Mouse (Mus musculus) kidney, postnatal 0 days (tissue): Measurements from ENCODE around the gene Ccdc88c. TPM values are rescaled to one million over a fixed set of nuclear protein-coding genes. Genes with fewer than 3 reads are reported as not detected.

Experiments
- ATAC-seq: fragments of 200-750 bp; cut with Nextera tagmentation; replicated peaks from 2 replicates; pipeline ENCODE4 v1.8.0; 2017; ENCODE audit warnings: low read depth, moderate number of reproducible peaks, moderate TSS enrichment, moderate library complexity; ENCODE audit not compliant: low FRiP score
- DNase-seq: peaks from one replicate; pipeline ENCODE4 v3.0.0-alpha.2; 2016; ENCODE audit warnings: low spot score
- H3K27ac ChIP-seq: fragments of 300-500 bp; sonication (generic); 2 replicates; pipeline ENCODE4 v1.5.1; 2014; ENCODE audit warnings: mild to moderate bottlenecking
- H3K27me3 ChIP-seq: fragments of 300-500 bp; sonication (generic); 2 replicates; pipeline ENCODE4 v1.6.1; 2014; ENCODE audit warnings: low read length, mixed read lengths; ENCODE audit not compliant: insufficient read depth
- H3K36me3 ChIP-seq: fragments of 300-500 bp; sonication (generic); 2 replicates; pipeline ENCODE4 v1.6.1; 2014; ENCODE audit warnings: low read length, mixed read lengths; ENCODE audit not compliant: insufficient read depth
- H3K4me1 ChIP-seq: fragments of 300-500 bp; sonication (generic); replicated peaks from 2 replicates; pipeline ENCODE4 v1.6.1; 2014; ENCODE audit warnings: antibody characterized with exemption, low read length, mixed read lengths; ENCODE audit not compliant: insufficient read depth
- H3K4me2 ChIP-seq: fragments of 300-500 bp; sonication (generic); 2 replicates; pipeline ENCODE4 v1.6.1; 2014; ENCODE audit warnings: mild to moderate bottlenecking, low read length, moderate library complexity, mixed read lengths
- H3K4me3 ChIP-seq: fragments of 300-500 bp; sonication (generic); replicated peaks from 2 replicates; pipeline ENCODE4 v1.5.1; 2014; ENCODE audit warnings: low read depth, low read length
- H3K9ac ChIP-seq: fragments of 300-500 bp; sonication (generic); 2 replicates; pipeline ENCODE4 v1.6.1; 2014; ENCODE audit warnings: low read depth, low read length
- H3K9me3 ChIP-seq: fragments of 300-500 bp; sonication (generic); replicated peaks from 2 replicates; pipeline ENCODE4 v1.6.1; 2016; ENCODE audit warnings: low read length, inconsistent platforms, mixed read lengths
- CTCF ChIP-seq: IDR thresholded peaks from 2 replicates; pipeline ENCODE4 v1.5.1; 2016; ENCODE audit warnings: antibody characterized with exemption, low read depth, mild to moderate bottlenecking, moderate library complexity
- WGBS: fragments of 180-500 bp; shearing (Covaris S2); extraction: QIAGEN DNeasy Blood & Tissue Kit; methylation state at CpG from one replicate; pipeline ENCODE4 v1.1.7; 2014; 5-methylcytosine and 5-hydroxymethylcytosine counted together
- polyA plus RNA-seq: library from polyadenylated mRNA; unstranded; fragments of >200 nt; fragmentation: Nextera tagmentation; extraction: Ambion mirVana; gene quantifications from 2 replicates; pipeline ENCODE4 v1.2.1, GENCODE M21; 2015

Ccdc88c gene
- polyA plus RNA-seq, 1 experiment from 2014 or later, result 7.8 TPM

DNA sequence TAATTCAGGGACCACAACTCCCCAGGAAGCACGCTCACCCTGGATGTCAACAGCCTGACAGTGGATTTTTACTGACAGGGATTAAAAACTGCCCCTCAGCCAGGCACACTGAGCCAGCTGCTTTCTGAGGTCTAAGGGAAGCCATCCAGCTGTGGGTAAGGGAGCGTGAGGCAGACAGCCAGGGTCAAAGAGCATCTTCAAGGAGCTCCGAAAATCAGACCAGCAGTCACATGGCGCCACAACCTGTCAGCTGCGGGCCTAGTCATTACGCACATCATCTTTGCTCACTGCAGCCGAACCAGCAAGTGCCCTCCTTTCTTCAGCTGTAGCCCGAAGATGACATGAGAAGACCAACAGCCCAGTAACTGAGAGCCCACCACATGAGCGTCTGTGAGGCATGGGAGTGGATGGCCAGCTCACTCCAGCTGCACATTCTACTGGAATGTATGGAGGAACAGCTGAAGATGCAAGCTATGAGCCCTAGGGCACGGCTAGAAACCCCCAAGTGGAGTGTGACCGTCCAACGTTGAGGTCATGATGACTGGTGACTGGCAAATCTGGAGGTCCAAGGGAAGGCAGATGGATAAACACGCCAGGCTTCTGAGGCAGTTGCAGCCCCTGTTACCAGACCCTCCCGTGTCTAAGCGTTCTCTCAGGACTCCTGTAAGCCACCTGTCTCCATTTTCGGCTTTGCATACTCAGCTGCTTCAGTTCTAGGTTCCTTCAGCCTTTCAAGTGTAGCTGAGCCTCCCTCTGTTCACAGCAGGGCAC lies 33.1 kb downstream of the Ccdc88c start:
- H3K4me3 ChIP-seq, result no peak overlapping the region
- H3K27ac ChIP-seq, result no peak overlapping the region
- H3K9ac ChIP-seq, result no peak overlapping the region
- H3K27me3 ChIP-seq, result no peaks in the 10 kb centered on the region
- WGBS, result 48% methylated on average over 16 of the region's 16 CpGs
- H3K4me2 ChIP-seq, result no peak overlapping the region
- H3K36me3 ChIP-seq, result no peaks in the 10 kb centered on the region
- H3K4me1 ChIP-seq, result peaks cover 32% of the 10 kb centered on the region; the same call in 1 of the 2 replicates
- no peak for TF ChIP-seq CTCF
- DNase-seq (no peak), ATAC-seq (0 out of 2 replicates have a peak, but pooled peaks have one; percentile 47)
- H3K9me3 ChIP-seq, result no peaks in the 10 kb centered on the region

DNA sequence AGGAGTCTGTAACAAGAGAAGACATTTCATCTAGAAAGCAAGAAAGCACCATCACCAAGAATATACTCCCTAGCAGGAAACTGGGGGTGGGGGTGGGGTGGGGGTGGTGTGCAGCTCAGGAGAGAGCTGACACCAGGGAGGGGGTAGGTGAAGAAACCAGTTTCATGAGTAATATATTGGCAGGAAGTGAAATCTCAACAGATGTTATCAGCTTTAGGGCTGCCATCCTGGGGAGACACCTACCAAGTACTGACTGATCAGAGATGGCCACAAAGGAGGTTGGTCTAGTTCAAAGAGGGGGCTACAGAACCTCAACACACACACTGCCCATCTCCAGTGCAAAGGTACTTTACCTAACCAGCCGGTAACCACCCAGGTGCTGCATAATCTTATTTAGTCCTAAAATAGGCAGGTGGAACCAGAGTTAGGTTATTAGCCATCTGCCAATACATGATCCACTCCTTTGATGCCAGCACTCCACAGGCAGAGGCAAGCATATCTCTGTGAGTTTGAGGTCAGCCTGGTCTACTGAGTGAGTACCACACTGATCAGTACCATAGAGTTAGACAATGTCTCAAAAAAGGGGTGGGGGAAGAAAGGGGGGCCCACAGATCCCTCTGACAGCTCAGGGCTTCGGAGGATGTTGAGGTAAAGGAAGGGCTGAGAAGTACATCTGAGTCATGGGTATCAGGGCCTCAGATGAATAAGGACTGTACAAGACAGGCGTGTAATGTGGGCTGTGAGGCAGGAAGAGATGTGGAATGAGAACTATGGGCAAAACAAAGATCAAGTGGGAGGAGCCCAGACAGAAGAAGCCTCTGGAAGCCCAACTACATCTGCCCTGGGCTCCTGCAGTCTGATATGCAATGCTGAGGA lies 34.5 kb downstream of the Ccdc88c start:
- no peak overlapping the region for H3K27ac ChIP-seq
- WGBS, result 82% methylated on average over 3 of the region's 3 CpGs
- peaks cover 29% of the 10 kb centered on the region; the same call in 1 of the 2 replicates for H3K4me1 ChIP-seq
- no peaks in the 10 kb centered on the region for H3K27me3 ChIP-seq
- no peaks in the 10 kb centered on the region for H3K9me3 ChIP-seq
- no peak overlapping the region for H3K4me2 ChIP-seq
- no peak for TF ChIP-seq CTCF
- no peak for ATAC-seq
- H3K36me3 ChIP-seq, result no peaks in the 10 kb centered on the region
- no peak for DNase-seq
- no peak overlapping the region for H3K9ac ChIP-seq
- H3K4me3 ChIP-seq, result no peak overlapping the region

DNA sequence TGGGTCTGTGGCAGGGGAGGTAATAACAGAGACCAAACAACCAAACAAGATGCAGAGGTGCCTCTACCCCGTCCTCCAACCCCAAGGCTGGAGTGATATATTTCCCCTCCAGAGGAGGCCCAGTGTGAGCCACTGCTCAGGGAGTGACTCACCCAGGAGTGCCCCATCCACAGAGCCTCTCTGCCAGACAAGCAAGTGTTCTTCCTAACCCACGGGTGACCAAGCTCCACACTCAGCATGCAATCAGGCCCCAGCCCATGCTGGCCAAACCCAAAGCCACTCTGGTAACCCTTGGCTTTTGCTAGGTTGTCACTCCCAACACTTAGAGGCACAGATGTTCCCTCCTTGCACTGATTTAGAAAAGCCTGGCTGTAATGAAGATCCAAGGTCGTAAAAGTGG lies 35.7 kb downstream of the Ccdc88c start:
- no peak overlapping the region for H3K27ac ChIP-seq
- DNase-seq, result no peak
- no peak overlapping the region for H3K4me2 ChIP-seq
- ATAC-seq, result no peak
- no peak overlapping the region for H3K9ac ChIP-seq
- H3K4me1 ChIP-seq, result peaks cover 17% of the 10 kb centered on the region; the same call in 1 of the 2 replicates
- H3K27me3 ChIP-seq, result no peaks in the 10 kb centered on the region
- 41% methylated on average over 3 of the region's 3 CpGs for WGBS
- no peak for TF ChIP-seq CTCF
- no peaks in the 10 kb centered on the region for H3K9me3 ChIP-seq
- H3K4me3 ChIP-seq, result no peak overlapping the region
- H3K36me3 ChIP-seq, result no peaks in the 10 kb centered on the region

DNA sequence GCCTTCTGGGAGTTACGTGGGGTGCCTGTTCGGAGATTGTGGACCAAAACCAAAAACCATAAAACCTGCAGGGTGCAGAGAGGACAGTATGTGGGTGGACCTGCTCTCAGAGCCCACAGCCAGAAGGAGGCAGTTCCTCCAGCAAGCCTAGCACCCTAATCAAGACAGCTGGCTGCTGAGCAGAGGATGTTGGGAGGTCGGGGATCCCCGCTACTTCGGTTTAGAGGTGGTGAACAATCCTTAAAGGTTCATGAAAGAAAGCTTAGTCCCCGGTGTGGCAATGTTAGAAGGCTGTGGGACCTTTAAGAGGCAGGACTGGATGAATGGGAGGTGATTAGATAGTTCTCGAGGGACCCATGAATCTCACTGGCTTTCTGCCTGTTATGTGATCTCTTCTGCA lies 36.4 kb downstream of the Ccdc88c start:
- H3K36me3 ChIP-seq, result no peaks in the 10 kb centered on the region
- 55% methylated on average over 7 of the region's 7 CpGs for WGBS
- H3K4me2 ChIP-seq, result no peak overlapping the region
- peaks cover 13% of the 10 kb centered on the region; the same call in 1 of the 2 replicates for H3K4me1 ChIP-seq
- no peak for ATAC-seq
- no peak for TF ChIP-seq CTCF
- no peak for DNase-seq
- H3K9me3 ChIP-seq, result no peaks in the 10 kb centered on the region
- no peak overlapping the region for H3K9ac ChIP-seq
- no peak overlapping the region for H3K27ac ChIP-seq
- no peak overlapping the region for H3K4me3 ChIP-seq
- no peaks in the 10 kb centered on the region for H3K27me3 ChIP-seq

DNA sequence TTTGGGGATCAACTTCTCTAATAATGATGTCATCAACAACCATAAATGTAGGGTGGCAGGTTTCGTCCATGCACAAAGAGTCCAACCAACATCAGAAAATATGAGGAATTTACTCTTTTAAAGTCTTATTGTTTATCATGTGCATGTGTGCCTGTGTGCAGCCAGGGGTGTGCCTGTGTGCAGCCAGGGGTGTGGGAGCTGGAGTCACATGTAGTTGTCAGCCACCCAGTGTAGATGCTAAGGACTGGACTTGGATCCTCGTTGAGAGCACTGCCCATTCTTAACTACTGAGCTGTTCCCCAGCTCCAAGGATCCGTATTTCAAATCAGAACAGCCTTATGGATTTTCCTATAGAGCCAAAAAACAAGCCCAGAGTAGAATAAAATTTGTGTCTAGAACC lies 37.7 kb downstream of the Ccdc88c start:
- no peak for DNase-seq
- peaks cover 11% of the 10 kb centered on the region; the same call in 1 of the 2 replicates for H3K4me1 ChIP-seq
- 62% methylated on average over 3 of the region's 3 CpGs for WGBS
- no peak overlapping the region for H3K27ac ChIP-seq
- no peak for ATAC-seq
- H3K27me3 ChIP-seq, result no peaks in the 10 kb centered on the region
- H3K4me2 ChIP-seq, result no peak overlapping the region
- no peak overlapping the region for H3K9ac ChIP-seq
- H3K36me3 ChIP-seq, result no peaks in the 10 kb centered on the region
- H3K9me3 ChIP-seq, result no peaks in the 10 kb centered on the region
- H3K4me3 ChIP-seq, result no peak overlapping the region
- no peak for TF ChIP-seq CTCF

DNA sequence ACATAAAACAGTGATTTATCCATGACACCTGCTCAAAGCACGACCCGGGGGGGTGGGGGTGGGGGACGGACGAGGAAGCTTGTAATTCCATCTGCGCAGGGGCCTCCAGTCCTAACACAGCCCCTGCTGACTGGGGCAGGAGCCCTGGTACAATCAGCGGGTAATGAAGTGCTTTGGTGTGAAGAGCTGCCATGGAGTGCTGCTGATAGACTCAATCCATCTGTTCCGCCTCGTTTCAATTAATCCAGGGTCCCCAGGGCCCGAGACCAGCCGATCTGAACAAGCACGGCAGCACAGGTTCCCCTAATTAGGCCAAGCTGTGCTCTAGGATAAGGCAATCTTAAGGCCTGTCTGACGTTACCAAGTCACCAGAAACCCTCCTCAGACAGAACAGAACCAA lies 38.6 kb downstream of the Ccdc88c start:
- 0 out of 2 replicates have a peak, but pooled peaks have one; percentile 45 for ATAC-seq
- WGBS, result 14% methylated on average over 12 of the region's 12 CpGs
- peak; percentile 55 for DNase-seq

More for the DNA sequence above, 38.6 kb downstream of the Ccdc88c start:
- H3K4me2 ChIP-seq, result no peak overlapping the region
- no peak for TF ChIP-seq CTCF
- peaks cover 5% of the 10 kb centered on the region; the same call in 1 of the 2 replicates for H3K4me1 ChIP-seq
- H3K36me3 ChIP-seq, result no peaks in the 10 kb centered on the region
- no peak overlapping the region for H3K4me3 ChIP-seq
- H3K27ac ChIP-seq, result no peak overlapping the region
- H3K9ac ChIP-seq, result no peak overlapping the region
- H3K27me3 ChIP-seq, result no peaks in the 10 kb centered on the region
- H3K9me3 ChIP-seq, result no peaks in the 10 kb centered on the region
